Mouse (Mus musculus): ENCODE measurements around the gene Nipsnap3a. TPM values are rescaled to one million over a fixed set of nuclear protein-coding genes. Genes with fewer than 3 reads are reported as not detected.

Nipsnap3a gene
- not detected in 2 replicates for polyA plus RNA-seq (2014; fragmentation: Nextera tagmentation; extraction: Ambion mirVana)

DNA sequence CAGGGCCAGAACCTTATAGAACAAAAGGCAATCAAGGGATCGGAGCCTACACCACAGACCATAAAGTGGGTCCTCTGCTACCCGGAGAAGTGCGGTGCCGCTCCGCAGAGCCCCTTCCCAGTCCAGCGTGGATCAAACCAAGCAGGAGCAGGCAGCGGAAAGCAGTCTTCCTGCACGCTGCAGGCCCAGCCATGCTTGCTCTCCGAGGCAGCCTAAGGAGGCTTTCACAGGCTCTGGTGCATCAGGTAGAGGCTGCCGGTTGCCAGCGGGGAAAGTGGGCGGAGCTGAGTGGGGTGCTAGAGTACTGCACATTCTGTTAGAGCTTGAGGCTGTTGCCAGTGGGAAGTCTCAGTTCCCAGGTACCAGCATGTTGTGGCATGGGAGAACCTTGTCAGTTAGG is at the start of gene Nipsnap3a:
Gene Nipsnap3a, plus strand, starts transcription at position 25 of the 400 bp plus-strand sequence.
- Histone ChIP-seq H3K9me3 (ENCODE audit: control insufficient read depth, low read length) (no peaks in the 10 kb centered on the region), H3K4me2 (ENCODE audit: low read depth) (peak within 1 kb of the TSS; percentile 41), H3K27me3 (ENCODE audit: control insufficient read depth, insufficient read depth, low read length) (no peaks in the 10 kb centered on the region), H3K27ac (ENCODE audit: low read depth, low read length) (no peak within 1 kb of the TSS), H3K36me3 (ENCODE audit: control insufficient read depth, insufficient read depth, low read length) (no peaks in the 10 kb centered on the region), H3K4me3 (ENCODE audit: low read depth, low read length) (peak within 1 kb of the TSS; percentile 12; the same call in 1 of the 2 replicates), H3K9ac (ENCODE audit: low read length) (peak within 1 kb of the TSS; percentile 52), H3K4me1 (ENCODE audit: control insufficient read depth, insufficient read depth, low read length) (no peaks in the 10 kb centered on the region)
- DNase-seq (ENCODE audit: low spot score), result peak; percentile 11
- WGBS, result 26% methylated on average over 12 of the region's 12 CpGs
- 0 out of 2 replicates have a peak, but pooled peaks have one; percentile 23 for ATAC-seq (ENCODE audit: insufficient read depth, low FRiP score, low TSS enrichment)

DNA sequence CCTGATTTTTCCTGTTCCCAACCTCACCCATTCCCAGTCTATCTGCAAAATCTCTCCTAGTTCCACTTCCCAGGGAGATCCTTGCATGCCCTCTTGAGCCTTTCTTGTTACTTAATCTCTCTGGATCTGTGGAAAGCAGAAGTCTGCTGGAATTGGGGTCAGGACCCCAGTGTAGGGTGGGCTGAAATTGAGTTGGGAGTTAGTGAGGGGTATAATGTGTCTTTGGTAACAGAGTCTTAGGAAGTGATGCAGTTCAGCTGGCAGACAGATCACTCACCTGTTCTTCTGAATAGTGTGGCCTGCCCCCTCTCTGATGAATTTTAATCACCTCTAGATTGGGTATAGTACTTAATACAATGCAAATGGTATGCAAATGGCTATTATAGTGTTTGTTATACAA is 42.4 kb upstream of the Nipsnap3a start:
- H3K36me3 ChIP-seq (ENCODE audit: control insufficient read depth, insufficient read depth, low read length), result no peaks in the 10 kb centered on the region
- no peaks in the 10 kb centered on the region for H3K27me3 ChIP-seq (ENCODE audit: control insufficient read depth, insufficient read depth, low read length)
- no peaks in the 10 kb centered on the region for H3K9me3 ChIP-seq (ENCODE audit: control insufficient read depth, low read length)
- H3K4me1 ChIP-seq (ENCODE audit: control insufficient read depth, insufficient read depth, low read length), result no peaks in the 10 kb centered on the region
- H3K4me2 ChIP-seq (ENCODE audit: low read depth), result no peak overlapping the region
- DNase-seq (ENCODE audit: low spot score) (no peak), ATAC-seq (ENCODE audit: insufficient read depth, low FRiP score, low TSS enrichment) (no peak)
- no peak overlapping the region for H3K4me3 ChIP-seq (ENCODE audit: low read depth, low read length)
- H3K9ac ChIP-seq (ENCODE audit: low read length), result no peak overlapping the region
- no peak overlapping the region for H3K27ac ChIP-seq (ENCODE audit: low read depth, low read length)

DNA sequence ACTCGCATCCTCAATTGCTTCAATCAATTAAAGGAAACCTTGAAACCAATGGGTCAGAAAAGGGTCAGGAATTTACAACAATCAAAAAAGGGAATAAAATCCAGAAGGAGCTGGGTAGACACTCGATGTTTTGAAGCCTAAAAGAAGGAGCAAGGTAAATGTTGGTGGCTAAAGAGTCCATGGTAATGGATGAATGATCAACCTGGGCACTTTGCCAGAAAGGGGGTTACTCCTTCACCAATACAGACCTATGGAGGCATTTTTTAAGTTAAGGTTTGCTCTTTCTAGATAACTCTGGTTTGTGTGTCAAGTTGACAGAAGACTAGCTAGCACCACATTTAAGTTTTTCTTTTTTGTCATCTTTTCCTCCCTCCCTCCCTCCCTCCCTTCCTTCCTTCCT is 40.1 kb upstream of the Nipsnap3a start:
- Histone ChIP-seq H3K36me3 (ENCODE audit: control insufficient read depth, insufficient read depth, low read length) (no peaks in the 10 kb centered on the region), H3K9ac (ENCODE audit: low read length) (no peak overlapping the region), H3K4me1 (ENCODE audit: control insufficient read depth, insufficient read depth, low read length) (no peaks in the 10 kb centered on the region), H3K27me3 (ENCODE audit: control insufficient read depth, insufficient read depth, low read length) (no peaks in the 10 kb centered on the region), H3K4me2 (ENCODE audit: low read depth) (no peak overlapping the region), H3K9me3 (ENCODE audit: control insufficient read depth, low read length) (no peaks in the 10 kb centered on the region), H3K27ac (ENCODE audit: low read depth, low read length) (no peak overlapping the region), H3K4me3 (ENCODE audit: low read depth, low read length) (no peak overlapping the region)
- no peak for ATAC-seq (ENCODE audit: insufficient read depth, low FRiP score, low TSS enrichment)
- no peak for DNase-seq (ENCODE audit: low spot score)
- WGBS, result 71% methylated on average over 2 of the region's 2 CpGs

DNA sequence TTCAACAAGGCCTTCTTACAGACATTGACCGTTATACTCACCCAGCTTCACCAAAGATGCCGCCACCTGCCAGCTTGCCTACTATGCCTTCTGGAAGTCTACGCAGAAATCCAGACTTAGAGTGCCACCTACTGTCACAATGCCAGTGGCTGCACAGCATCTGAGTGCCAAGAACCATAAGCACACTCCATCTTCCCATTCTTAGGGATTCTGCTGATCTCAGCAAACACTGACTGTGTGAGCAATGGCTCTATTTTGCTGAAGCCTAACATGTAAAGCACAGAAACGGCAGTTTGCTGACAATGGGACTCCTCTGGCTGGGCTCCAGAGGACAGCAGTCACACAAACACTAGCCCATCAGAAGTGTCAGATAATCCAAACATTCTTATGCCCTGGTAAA is 30.4 kb upstream of the Nipsnap3a start:
- DNase-seq (ENCODE audit: low spot score) (peak; percentile 43), ATAC-seq (ENCODE audit: insufficient read depth, low FRiP score, low TSS enrichment) (no peak)
- no peaks in the 10 kb centered on the region for H3K36me3 ChIP-seq (ENCODE audit: control insufficient read depth, insufficient read depth, low read length)
- no peak overlapping the region for H3K4me3 ChIP-seq (ENCODE audit: low read depth, low read length)
- H3K9ac ChIP-seq (ENCODE audit: low read length), result no peak overlapping the region
- no peak overlapping the region for H3K4me2 ChIP-seq (ENCODE audit: low read depth)
- no peaks in the 10 kb centered on the region for H3K9me3 ChIP-seq (ENCODE audit: control insufficient read depth, low read length)
- no peaks in the 10 kb centered on the region for H3K27me3 ChIP-seq (ENCODE audit: control insufficient read depth, insufficient read depth, low read length)
- WGBS, result 49% methylated on average over 4 of the region's 4 CpGs
- no peaks in the 10 kb centered on the region for H3K4me1 ChIP-seq (ENCODE audit: control insufficient read depth, insufficient read depth, low read length)
- no peak overlapping the region for H3K27ac ChIP-seq (ENCODE audit: low read depth, low read length)

DNA sequence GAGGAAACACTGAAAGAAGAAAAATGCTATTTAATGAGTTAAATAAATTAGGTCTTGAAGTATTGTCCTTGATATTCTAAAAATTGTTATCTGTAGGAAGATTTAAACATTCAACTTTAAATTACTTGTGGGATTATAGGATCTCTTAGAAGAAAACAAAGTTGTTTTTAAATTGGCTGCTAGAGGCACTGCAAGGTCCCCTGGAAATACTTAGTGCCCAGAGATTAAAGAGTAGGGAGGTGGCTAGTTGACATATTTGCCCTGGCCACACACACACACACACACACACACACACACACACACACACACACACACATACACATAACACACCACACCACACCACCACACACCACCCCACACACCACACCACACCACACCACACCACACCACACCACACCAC is 24.8 kb upstream of the Nipsnap3a start, which contains the start of gene Olfr270:
Gene Olfr270, plus strand, starts transcription at position 301 of the 400 bp plus-strand sequence.
- no peak within 1 kb of the TSS for H3K9ac ChIP-seq (ENCODE audit: low read length)
- ATAC-seq (ENCODE audit: insufficient read depth, low FRiP score, low TSS enrichment) (no peak), DNase-seq (ENCODE audit: low spot score) (no peak)
- no peak within 1 kb of the TSS for H3K4me2 ChIP-seq (ENCODE audit: low read depth)
- H3K9me3 ChIP-seq (ENCODE audit: control insufficient read depth, low read length), result no peaks in the 10 kb centered on the region
- no peaks in the 10 kb centered on the region for H3K4me1 ChIP-seq (ENCODE audit: control insufficient read depth, insufficient read depth, low read length)
- no peaks in the 10 kb centered on the region for H3K36me3 ChIP-seq (ENCODE audit: control insufficient read depth, insufficient read depth, low read length)
- no peaks in the 10 kb centered on the region for H3K27me3 ChIP-seq (ENCODE audit: control insufficient read depth, insufficient read depth, low read length)
- no peak within 1 kb of the TSS for H3K27ac ChIP-seq (ENCODE audit: low read depth, low read length)
- no peak within 1 kb of the TSS for H3K4me3 ChIP-seq (ENCODE audit: low read depth, low read length)

DNA sequence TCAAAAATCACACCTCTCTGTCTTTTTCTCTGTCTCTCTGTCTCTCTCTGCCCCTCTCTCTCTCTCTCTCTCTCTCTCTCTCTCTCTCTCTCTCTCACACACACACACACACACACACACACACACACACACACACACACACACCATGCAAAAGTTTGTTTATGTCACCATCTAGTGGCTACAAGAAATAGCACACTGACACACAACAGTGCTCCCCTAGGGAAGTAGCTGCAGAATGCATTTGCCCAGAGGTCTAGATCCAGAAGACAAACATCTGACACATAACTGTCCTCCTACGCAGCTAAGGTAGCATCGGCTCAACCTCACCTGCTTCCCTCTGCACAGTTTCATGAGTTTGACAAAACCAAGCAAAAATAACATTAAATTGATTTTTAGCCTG is 3.9 kb upstream of the Nipsnap3a start:
- Histone ChIP-seq H3K4me2 (ENCODE audit: low read depth) (no peak overlapping the region), H3K9ac (ENCODE audit: low read length) (no peak overlapping the region), H3K27me3 (ENCODE audit: control insufficient read depth, insufficient read depth, low read length) (no peaks in the 10 kb centered on the region), H3K4me3 (ENCODE audit: low read depth, low read length) (no peak overlapping the region), H3K36me3 (ENCODE audit: control insufficient read depth, insufficient read depth, low read length) (no peaks in the 10 kb centered on the region), H3K9me3 (ENCODE audit: control insufficient read depth, low read length) (no peaks in the 10 kb centered on the region), H3K27ac (ENCODE audit: low read depth, low read length) (no peak overlapping the region), H3K4me1 (ENCODE audit: control insufficient read depth, insufficient read depth, low read length) (no peaks in the 10 kb centered on the region)
- DNase-seq (ENCODE audit: low spot score) (no peak), ATAC-seq (ENCODE audit: insufficient read depth, low FRiP score, low TSS enrichment) (no peak)
- WGBS, result 85% methylated on average over 2 of the region's 2 CpGs

DNA sequence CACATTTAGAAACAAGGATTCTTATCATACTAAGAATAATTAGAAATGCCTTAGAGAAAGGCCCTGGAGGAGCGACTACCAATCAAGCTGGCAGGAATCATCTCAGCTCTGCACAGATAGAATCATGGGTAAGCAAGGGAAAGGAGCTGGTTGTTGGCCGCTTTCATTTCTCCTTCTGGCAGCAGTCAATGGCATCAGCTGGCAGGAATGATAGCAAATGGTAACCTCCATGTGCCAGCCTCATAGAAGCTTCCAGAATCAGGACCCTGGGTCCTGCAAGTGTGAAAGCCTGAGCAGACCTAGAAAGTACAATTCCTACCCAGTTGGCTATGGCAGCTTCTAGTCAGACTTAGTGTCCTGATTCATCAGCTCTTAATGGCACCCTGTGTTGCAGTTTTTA is 2.8 kb upstream of the Nipsnap3a start:
- DNase-seq (ENCODE audit: low spot score), result no peak

DNA sequence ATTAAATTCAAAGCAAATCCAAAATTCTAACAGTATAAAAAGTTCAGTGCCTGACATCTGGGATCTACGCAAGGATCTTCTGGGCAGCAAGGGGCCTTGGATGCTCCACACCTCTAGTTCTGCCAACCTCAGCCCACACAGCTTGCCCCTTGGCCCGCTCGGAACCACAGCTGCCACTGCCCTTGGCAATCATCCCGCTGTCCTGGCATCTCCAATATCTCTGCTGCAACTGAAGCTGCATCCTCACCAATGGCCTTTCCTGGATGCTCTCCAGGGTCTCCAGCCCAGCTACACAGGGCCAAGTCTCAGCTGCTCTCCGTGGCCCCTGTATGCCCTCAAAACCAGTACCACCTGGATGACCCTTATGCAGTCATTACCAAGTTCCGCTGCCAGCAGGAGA is 10.4 kb downstream of the Nipsnap3a start:
- H3K4me2 ChIP-seq (ENCODE audit: low read depth), result no peak overlapping the region
- no peaks in the 10 kb centered on the region for H3K36me3 ChIP-seq (ENCODE audit: control insufficient read depth, insufficient read depth, low read length)
- no peak overlapping the region for H3K27ac ChIP-seq (ENCODE audit: low read depth, low read length)
- H3K4me3 ChIP-seq (ENCODE audit: low read depth, low read length), result no peak overlapping the region
- no peak for ATAC-seq (ENCODE audit: insufficient read depth, low FRiP score, low TSS enrichment)
- H3K9me3 ChIP-seq (ENCODE audit: control insufficient read depth, low read length), result no peaks in the 10 kb centered on the region
- DNase-seq (ENCODE audit: low spot score), result no peak
- no peak overlapping the region for H3K9ac ChIP-seq (ENCODE audit: low read length)
- WGBS, result 93% methylated on average over 6 of the region's 6 CpGs
- no peaks in the 10 kb centered on the region for H3K4me1 ChIP-seq (ENCODE audit: control insufficient read depth, insufficient read depth, low read length)
- no peaks in the 10 kb centered on the region for H3K27me3 ChIP-seq (ENCODE audit: control insufficient read depth, insufficient read depth, low read length)

More for the DNA sequence above, 2.8 kb upstream of the Nipsnap3a start:
- no peaks in the 10 kb centered on the region for H3K27me3 ChIP-seq (ENCODE audit: control insufficient read depth, insufficient read depth, low read length)
- WGBS, result 89% methylated on average over 2 of the region's 2 CpGs
- H3K4me3 ChIP-seq (ENCODE audit: low read depth, low read length), result no peak overlapping the region
- H3K9ac ChIP-seq (ENCODE audit: low read length), result no peak overlapping the region
- H3K27ac ChIP-seq (ENCODE audit: low read depth, low read length), result no peak overlapping the region
- no peaks in the 10 kb centered on the region for H3K9me3 ChIP-seq (ENCODE audit: control insufficient read depth, low read length)
- ATAC-seq (ENCODE audit: insufficient read depth, low FRiP score, low TSS enrichment), result no peak
- no peaks in the 10 kb centered on the region for H3K4me1 ChIP-seq (ENCODE audit: control insufficient read depth, insufficient read depth, low read length)
- no peak overlapping the region for H3K4me2 ChIP-seq (ENCODE audit: low read depth)
- no peaks in the 10 kb centered on the region for H3K36me3 ChIP-seq (ENCODE audit: control insufficient read depth, insufficient read depth, low read length)

DNA sequence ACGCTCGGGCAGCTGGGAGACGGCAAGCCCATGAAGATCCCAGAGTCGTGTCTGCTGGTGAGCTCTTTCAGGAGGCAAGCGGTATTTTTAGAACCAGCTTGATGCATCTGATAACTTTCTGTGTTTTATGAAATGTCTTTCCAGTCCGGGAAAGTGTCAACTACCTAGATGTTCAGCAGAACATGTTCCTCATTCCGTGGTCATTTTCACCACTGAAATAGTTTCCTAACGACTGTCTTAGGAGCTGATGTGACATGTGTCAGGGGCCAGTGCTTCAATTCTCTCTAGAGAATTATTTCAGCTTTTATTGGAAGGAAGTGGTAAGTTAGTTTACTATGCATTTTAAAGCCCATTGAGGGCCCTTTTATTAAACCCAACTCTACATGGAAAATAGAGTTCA is 11.1 kb downstream of the Nipsnap3a start:
- Histone ChIP-seq H3K9me3 (ENCODE audit: control insufficient read depth, low read length) (no peaks in the 10 kb centered on the region), H3K4me2 (ENCODE audit: low read depth) (no peak overlapping the region), H3K4me1 (ENCODE audit: control insufficient read depth, insufficient read depth, low read length) (no peaks in the 10 kb centered on the region), H3K36me3 (ENCODE audit: control insufficient read depth, insufficient read depth, low read length) (no peaks in the 10 kb centered on the region), H3K27me3 (ENCODE audit: control insufficient read depth, insufficient read depth, low read length) (no peaks in the 10 kb centered on the region), H3K27ac (ENCODE audit: low read depth, low read length) (no peak overlapping the region), H3K4me3 (ENCODE audit: low read depth, low read length) (no peak overlapping the region), H3K9ac (ENCODE audit: low read length) (no peak overlapping the region)
- no peak for DNase-seq (ENCODE audit: low spot score)
- ATAC-seq (ENCODE audit: insufficient read depth, low FRiP score, low TSS enrichment), result no peak
- 86% methylated on average over 8 of the region's 8 CpGs for WGBS

All from neural tube, embryonic 11.5 days (tissue).